Mouse (Mus musculus) stomach, postnatal 0 days (tissue): ENCODE measurements around the gene Srgap2.

Experiments
- CTCF ChIP-seq: IDR thresholded peaks from 2 replicates; pipeline ENCODE4 v1.5.1; 2016; ENCODE audit warnings: antibody characterized with exemption, low read depth, mild to moderate bottlenecking, moderate library complexity
- EP300 ChIP-seq: optimal IDR thresholded peaks from 2 replicates; pipeline ENCODE3; 2016; ENCODE audit warnings: antibody characterized with exemption

- TF ChIP-seq CTCF (no peak), EP300 (no peak)
Measured at GRCm38 (mm10) chr1:131296726-131297125, 230.4 kb downstream of the Srgap2 start.
